Mouse (Mus musculus): ENCODE measurements around the gene St6galnac4.

The St6galnac4 gene

DNA sequence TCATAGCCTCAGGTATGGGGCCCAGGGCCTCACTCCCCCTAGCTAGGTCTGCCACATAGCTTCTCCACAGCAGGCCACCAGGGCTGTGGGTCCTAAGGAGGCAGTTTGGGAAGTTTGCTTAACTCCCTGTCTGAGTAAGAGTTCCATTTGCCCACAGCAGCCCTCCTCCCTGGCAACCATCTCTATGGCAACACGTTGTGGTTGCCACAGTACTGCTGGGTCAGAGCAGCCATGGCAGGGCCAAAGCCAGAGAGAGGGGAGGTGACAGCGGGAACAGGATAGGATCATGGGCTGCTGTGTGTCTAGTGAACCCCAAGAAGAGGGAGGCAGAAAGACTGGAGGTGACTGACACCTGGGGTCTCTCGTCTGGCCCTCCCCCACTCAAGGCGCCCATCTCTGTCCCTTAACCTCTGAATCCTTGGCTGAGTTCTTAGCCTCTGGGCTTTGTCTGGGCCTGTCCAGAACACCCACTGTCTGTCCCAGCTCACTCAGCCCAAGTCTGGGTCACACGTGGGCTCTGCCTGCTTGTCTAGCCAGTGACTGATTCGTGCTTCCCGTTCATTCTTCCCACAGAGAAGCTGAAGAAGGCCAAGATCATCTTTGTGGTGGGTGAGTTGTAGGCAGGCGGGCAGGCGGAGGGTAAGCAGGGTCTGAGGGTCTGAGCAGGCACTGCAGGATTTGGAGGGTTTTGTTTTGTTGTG, 42.5 kb downstream of the St6galnac4 start:
- DNase-seq, result no peak

DNA sequence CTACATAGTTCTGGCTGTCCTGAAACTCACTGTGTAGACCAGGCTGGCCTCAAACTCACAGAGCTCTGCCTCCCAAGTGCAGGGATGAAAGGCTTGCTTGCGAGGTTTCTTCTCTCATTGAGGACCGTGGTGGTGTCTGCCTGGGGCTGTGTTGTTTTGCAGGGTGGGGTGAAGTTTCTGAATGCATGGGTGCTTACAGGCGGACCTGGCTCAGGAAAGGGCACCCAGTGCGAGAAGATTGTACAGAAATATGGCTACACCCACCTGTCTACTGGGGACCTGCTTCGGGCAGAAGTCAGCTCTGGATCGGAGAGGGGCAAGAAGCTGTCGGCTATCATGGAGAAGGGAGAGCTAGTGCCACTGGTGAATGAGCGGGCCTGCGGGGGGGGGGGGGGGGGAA, 43.1 kb downstream of the St6galnac4 start:
- DNase-seq, result no peak

DNA sequence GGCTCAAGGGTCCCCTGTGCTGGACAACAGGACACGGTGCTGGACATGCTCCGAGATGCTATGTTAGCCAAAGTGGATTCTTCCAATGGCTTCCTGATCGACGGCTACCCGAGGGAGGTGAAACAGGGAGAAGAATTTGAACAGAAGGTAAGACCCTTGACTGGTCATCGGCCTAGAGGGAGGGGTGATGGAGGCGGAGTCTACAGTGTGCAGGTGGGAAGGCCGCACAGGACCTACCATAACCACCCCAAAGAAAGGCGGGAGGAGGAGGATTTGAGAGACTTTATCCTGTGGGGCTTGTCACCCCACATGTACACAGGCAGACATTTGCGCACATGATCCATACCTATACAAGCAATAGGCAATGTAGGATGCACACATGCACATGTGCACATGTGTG, 44.2 kb downstream of the St6galnac4 start:
- DNase-seq, result no peak

DNA sequence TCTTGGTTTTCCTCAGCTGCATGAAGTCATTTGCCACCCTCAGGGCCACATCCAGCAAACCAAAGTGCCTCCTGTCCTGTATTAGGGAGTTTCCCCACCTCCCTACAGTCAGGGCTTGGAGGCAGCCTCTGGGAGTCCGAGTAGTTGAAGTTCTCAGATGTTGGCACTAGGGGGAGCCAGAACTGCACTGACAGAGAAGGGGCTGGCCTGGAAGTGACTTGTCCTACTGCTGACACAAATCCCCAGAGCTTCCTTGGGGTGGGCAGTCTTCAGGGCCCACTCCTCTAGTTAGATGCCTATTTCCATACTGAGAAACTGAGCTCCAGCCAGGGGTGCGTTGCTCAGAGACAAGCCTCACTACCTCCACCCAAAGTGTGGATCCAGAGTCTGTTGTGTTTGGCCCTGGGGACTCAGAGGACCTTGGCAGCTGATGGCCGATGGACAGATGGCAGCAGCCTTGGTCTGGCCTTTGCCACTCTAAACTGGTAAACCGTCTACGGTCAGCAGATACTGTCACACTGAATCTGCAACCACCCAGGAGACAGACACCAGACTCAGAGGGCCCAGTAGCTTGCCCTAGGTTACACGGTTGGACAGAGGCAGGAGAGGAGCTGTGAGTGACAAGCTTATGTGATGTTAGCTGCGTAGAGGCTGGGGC, 45.0 kb downstream of the St6galnac4 start:
- peak; percentile 76 to 79 for DNase-seq

DNA sequence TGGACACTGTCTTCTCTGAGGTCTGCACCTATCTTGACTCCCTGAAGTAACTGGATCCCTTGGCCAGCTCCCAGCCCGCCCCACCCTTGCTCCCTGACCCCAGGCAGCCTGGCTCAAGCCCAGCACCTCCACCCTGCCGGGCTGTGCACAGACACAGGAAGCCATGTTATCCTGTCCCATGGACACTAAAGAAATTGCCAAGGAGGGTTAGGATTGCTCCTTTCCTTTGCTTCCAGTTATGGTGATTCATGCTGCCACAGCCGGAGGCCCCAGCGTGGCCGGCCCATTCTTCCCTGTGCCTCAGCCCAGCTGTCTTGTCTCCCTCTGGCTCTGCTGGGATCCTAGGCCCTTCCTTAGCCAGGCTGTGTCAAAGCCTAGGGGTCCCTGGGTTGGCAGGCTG, 46.8 kb downstream of the St6galnac4 start:
- DNase-seq, result no peak

DNA sequence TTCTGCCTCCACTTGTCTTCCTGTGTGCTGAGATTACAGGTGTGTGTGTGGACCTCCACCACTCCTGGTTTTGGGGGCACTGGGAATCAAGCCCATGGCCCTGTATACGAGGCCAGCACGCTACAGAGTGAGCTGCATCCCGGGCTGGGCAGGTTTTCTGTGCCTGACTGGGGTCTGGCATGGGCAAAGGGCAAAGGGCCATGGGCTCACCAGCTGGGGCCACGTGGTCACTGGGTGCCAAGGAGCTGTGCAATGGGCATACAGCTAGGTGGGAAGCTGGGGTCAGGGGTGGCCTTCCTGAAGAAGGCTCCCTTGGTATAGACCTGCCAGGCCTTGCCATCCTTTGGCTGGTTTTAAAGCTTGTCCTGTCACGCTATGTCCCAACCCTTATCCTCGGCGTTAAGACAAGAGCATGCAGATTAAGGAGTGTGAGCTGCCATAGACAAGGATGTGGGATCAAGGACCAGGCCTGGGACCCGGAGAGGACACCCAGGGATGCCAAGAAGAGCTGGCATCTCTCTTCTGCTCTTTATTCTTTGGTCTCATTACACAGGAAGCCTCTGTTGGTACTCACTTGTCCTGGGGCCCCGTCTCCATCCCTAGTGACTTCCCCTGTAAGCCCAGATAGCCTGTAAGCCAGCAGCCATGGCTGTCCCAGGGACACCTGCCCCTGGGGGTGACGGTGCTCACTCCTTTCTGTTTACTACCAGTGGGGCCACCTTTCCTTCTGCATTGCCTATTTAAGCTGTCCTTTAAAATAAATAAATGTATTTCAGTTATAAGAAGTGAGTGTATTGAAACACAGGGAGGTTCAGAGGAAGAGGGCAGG, 47.6 kb downstream of the St6galnac4 start:
- no peak for DNase-seq

DNA sequence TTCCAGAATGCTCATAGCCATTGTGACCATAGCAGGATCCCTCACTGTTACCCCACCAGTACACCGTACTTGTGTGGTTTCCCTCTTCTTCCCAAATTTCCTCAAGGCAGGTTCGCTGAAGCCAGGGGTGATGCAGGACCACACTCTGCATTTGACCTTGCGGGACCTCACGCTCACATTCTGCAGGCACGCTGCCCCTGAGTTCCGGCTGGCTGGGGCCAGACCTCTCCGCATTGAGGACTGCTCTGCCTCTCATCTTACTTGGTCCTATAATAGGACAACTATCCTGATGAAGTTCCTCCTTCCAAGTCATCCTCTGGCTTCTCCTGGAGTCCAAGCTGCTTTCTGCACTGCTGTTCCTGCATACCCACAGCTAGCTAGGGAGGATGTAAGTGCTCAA, 49.7 kb downstream of the St6galnac4 start:
- DNase-seq, result no peak

DNA sequence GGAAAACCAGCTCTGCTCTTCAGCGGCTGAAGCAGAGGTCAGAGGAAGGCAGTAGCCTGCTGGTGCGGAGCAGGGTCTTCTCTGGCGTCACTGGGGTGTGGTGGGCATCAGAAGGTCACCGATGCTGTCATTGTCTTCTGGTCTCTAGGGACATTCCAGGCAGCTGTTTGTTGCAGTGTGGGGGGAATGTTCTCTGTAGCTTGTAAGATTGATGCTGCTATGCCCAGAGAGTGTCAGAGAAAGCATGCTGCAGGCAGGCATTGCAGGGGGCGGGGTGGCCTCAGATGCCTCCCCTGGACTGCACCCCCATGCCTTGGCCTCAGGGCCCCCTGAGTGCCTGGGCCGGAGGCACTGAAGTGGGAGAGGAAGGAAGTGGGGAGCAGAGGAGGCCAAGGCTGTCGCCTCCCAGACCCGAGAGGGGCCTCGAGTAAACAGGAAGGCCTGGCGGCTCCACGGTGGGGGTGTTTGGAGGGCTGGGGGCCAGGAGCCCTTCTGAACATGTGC, 50.9 kb downstream of the St6galnac4 start:
- DNase-seq, result no peak

DNA sequence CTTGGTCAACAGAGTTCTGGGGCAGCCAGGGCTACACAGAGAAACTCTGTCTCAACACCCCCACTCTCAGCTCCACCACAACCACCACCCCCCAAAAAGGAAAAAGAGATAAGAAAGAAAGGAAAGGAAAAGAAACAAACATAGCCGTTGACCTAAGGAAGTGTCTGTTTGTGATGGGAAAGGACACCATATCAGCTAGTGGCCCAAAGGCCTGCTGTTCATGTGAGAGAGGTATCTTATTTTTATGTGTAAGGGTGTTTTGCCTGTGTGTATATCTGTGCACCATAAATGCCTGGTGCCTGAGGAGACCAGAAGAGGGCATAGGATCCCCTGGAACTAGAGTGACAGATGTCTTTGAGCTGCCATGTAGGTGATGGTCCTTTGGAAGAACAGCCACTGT, 52.7 kb downstream of the St6galnac4 start:
- no peak for DNase-seq

DNA sequence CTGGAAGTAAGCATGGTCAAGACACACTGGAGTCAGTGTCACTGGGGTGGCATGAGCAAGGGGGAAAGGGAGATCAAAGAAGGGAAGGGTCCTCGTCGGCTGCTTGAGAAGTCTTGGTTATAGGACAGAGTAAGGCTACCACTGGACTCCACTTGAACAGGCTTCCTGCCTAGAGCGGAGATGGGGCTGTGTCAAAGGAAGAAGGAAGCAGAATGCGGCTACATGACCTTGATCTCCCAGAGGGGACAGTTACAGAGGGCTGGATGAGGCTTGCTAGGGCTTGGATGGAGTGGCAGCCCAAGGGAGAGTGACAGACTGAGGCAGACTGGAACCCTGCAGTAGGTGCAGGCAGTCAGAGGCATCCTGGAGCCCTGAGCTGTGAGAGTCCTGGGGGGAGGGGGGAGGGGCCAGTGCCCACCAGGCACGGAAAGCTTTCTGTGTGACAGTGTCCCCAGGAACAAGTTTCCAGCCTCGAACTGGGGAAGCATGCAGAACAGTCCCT, 53.7 kb downstream of the St6galnac4 start:
- no peak for DNase-seq

DNA sequence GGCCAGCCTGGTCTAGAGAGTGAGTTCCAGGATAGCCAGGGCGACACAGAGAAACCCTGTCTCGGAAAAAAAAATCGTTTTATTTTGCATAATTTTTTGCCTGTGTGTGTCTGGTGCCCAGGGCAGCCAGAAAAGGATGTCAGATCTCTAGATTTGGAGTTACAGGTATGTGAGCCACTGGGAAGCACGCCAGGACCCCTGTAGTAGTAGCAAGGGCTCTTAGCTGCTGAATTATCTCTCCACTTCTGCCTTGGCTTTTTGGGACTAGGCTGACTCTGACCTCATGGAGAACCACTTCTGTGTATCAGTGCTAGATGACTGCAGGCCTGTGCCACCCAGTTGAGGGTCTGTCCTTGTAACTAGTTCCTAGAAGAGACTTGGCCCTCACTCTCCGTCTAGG, 54.9 kb downstream of the St6galnac4 start:
- DNase-seq, result no peak

DNA sequence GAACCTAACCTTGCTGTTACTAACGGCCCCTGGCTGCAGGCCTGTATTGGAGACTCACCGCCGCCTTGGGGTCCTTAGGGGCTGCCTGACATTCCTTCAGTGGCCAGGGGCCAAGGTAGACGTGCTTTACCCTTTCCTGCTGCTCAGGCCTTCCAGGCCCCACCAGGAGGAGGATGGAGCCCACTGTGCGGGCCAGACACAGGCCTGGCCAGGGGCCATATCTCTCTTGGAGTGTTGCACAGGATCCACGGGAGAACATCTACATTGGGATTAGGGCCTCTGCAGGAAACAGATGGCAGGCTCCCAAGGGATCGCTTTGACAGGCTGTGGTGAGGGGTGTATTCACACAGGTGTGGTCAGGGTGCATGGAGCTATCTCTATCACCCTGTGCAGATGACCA, 55.9 kb downstream of the St6galnac4 start:
- no peak for DNase-seq

DNA sequence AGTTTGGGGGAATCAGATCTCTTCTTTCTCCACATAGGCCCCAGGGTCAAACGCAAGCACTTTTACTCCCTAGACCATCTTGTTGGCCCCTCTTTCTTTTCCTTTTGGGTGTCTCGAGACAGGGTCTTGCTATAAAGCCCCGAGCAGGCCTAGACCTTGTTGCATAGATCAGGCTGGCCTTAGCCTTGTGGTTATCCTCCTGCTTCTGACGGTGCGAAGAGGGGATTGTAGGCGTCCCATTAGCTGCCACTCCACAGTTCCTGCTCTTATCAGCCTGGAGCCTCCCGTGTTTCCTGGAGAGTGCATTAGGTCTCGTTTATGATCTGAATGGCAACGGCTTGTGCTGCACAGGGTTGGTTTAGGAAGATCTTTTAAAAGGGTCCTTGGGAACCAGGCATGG, 57.2 kb downstream of the St6galnac4 start:
- DNase-seq, result no peak

DNA sequence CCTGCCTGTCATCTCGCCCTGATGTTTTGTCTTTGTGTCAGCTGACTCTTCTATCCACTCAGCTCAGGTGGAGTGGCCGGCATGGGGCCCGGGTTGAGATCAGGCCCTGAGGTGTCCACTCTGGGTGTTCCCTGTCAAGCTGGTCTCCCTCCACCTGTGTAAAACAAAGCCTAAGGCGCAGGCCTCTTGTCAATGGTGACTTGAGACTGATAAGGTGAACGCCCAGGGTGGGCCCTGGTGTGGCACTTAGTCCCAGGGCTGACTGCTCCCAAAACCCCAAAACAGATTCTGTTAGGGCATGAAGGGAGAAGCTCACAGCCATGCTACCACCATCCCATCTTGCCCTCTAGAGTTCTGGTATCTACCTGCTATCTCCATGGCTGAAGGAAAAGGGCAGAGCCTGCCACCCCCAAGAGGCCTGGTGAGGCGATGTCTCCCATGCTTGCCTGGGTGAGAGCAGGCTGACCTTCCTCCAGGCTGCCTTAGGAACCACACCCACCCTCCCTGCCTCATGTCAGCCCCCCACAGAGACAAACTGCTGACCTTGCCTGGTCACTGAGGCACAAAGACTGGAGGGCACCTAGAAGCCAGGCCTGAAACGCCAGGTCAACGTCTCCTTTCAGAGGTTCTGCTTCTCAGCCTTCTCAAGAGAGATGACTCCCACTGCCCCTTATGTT, 58.0 kb downstream of the St6galnac4 start:
- DNase-seq, result no peak

DNA sequence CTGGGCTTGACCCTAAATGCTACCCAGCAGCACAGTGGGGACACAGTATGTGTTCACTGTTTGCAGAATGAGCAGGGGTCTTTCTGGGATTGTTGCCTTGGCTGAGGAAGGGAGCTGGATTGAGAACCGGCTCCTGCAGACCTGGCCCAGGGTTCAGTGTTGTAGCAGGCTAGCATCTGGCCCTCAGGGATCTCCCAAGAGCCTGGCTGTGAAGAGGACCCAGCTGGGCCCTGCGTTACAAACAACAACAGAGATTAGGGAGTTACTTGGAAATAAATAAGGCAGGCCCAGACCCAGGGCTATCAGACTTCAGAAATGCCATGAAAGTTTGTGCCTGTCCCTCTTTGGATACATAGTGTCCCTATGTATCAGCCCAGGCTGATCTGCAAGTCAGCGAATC, 58.8 kb downstream of the St6galnac4 start:
- no peak for DNase-seq

DNA sequence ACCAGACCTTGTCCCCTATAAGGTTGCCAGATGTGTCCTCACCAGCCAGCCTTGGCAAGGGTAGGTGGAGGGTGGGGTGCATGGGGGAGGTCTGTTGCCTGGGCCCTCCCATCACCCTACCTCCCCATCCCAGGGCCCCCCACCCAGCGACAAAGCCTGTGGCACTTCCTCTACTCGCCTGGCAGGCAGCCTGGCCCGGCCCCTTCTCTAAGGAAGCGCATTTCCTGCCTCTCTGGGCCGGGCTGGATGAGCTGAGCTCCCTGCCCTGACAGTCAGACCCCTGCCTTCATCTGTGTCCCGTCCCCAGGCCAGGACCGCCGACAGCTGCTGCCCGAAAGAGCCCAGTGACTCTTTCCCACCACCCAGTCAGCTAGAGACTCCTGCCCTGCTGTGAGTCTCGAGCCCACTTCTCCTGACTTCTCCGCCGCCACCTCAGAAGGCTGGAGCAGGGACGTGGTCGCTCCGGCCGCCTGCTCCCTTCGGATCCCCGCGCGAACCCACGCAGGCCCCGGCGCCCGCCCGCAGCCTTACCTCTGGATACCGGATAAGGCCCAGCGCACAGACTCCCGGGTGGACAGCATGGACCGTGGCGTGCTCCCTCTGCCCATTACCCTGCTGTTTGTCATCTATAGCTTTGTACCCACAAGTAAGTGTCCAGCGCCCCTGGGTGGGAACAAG, 59.6 kb downstream of the St6galnac4 start, which contains the start of gene Eng:
Gene Eng (plus strand): TSS at position 217 of the 678 bp plus-strand sequence.
- no peak for DNase-seq

DNA sequence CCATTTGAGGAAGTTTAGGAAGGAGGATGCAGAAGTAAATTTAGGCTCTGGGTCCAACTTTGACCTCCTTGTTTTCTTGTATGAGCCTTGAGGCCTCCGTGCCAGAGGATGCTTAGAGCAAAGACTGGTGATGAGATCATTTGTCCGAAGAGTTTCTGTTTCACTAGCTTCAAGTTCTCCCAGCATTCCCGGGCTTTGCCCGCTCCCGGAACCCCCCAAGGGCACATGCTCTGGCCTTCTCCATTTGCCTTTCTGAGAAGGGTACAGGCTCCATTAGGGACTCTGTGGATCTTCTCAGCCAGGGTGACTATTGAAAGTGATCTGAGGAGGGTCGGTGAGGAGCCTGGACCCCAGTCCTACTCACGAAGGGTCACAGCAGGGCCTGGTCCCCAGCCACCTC, 60.5 kb downstream of the St6galnac4 start:
- DNase-seq, result no peak

Measured in cerebellum, postnatal 36 days (tissue).